Mouse (Mus musculus) gastrocnemius, adult 8-10 months (tissue): Measurements from ENCODE around the gene Anks3. TPM values are rescaled to one million over a fixed set of nuclear protein-coding genes. Genes with fewer than 3 reads are reported as not detected.

Source experiments
- DNase-seq, 2 experiments: peaks; one replicate each; pipeline ENCODE4 v3.0.0; 2022; ENCODE audit warnings: low spot score in 2 of 2
- total RNA-seq, 4 experiments: library from RNA; stranded (reverse); gene quantifications; 2 replicates each; pipeline ENCODE4 v1.2.4; 2022

Anks3 gene
- 10 to 100 TPM in 3 of 4 experiments, 1 to 10 TPM in 1; 8.1 to 14.2 (median 12.0) TPM for total RNA-seq

GRCm38 (mm10) chr16:4963797-4964709, at the start of gene Anks3:
Gene Anks3 (minus strand): TSS chr16:4964205.
- peak; percentile 97 to 98 for DNase-seq

GRCm38 (mm10) chr16:5013054-5013838, 49.2 kb upstream of the Anks3 start, which contains the start of gene Rogdi:
Gene Rogdi (minus strand): TSS chr16:5013553.
- peak; percentile 97 to 99 for DNase-seq

GRCm38 (mm10) chr16:5012036-5013005, 48.3 kb upstream of the Anks3 start:
- no peak for DNase-seq

GRCm38 (mm10) chr16:5011285-5011684, 47.3 kb upstream of the Anks3 start:
- no peak for DNase-seq

- no peak for DNase-seq
Measured at GRCm38 (mm10) chr16:5010371-5010935, 46.4 kb upstream of the Anks3 start.

- DNase-seq = no peak
Measured at GRCm38 (mm10) chr16:5008076-5008475, 44.1 kb upstream of the Anks3 start.

GRCm38 (mm10) chr16:5007492-5007891, 43.5 kb upstream of the Anks3 start:
- DNase-seq = no peak

GRCm38 (mm10) chr16:5007067-5007466, 43.1 kb upstream of the Anks3 start, which contains the start of gene Smim22:
Gene Smim22 (plus strand): TSS chr16:5007288.
- DNase-seq = no peak

- no peak for DNase-seq
Measured at GRCm38 (mm10) chr16:5000611-5001010, 36.6 kb upstream of the Anks3 start.

GRCm38 (mm10) chr16:4998984-4999383, 35.0 kb upstream of the Anks3 start:
- DNase-seq = no peak

GRCm38 (mm10) chr16:4997553-4997952, 33.5 kb upstream of the Anks3 start, which contains the start of gene Sept12:
Gene Sept12 (minus strand): TSS chr16:4997852.
- DNase-seq = no peak

GRCm38 (mm10) chr16:4993276-4993675, 29.3 kb upstream of the Anks3 start:
- no peak for DNase-seq

GRCm38 (mm10) chr16:4984717-4985116, 20.7 kb upstream of the Anks3 start:
- no peak for DNase-seq

- no peak for DNase-seq
Measured at GRCm38 (mm10) chr16:4979755-4980380, 15.9 kb upstream of the Anks3 start.

- no peak for DNase-seq
Measured at GRCm38 (mm10) chr16:4978275-4979051, 14.5 kb upstream of the Anks3 start.

- DNase-seq = no peak
Measured at GRCm38 (mm10) chr16:4976180-4976579, 12.2 kb upstream of the Anks3 start.

GRCm38 (mm10) chr16:4974521-4974920, 10.5 kb upstream of the Anks3 start:
- no peak for DNase-seq

- DNase-seq = no peak
Measured at GRCm38 (mm10) chr16:4971626-4972025, 7.6 kb upstream of the Anks3 start.
